Mouse (Mus musculus): ENCODE measurements at regions not wholly inside any gene's neighbourhood (a gene's known extent, or its start where the extent isn't known, plus 50 kb on each side); places are given as distances from the start of the nearest gene placed in this dataset.

DNA sequence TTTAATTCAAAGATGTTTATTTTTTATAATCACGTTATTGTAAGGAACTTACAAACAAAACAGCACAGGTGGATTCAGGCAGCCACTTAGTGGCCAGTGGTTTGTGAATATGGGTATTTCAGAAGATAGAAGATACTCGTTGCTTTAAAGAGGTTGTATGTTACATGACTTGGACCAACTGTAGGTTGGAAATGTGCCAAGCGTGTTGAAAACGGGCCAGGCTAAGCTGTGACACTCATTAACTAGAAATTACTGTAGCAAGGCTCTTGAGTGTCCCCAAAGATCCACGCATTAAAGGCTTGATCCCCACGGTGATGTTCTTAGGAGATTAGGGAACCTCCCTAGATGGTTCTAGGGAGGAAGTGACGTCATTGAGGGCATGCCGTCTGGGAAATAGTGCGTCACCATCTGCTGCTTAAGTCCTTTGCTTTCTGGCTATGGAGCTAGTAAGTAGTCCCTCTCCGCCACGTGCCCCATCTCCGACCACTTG lies 196.1 kb upstream of the 4930535I16Rik start:
- in situ Hi-C loops (cut with MboI; ENCODE audit: unreplicated experiment in 2 of 2): no loop called here

DNA sequence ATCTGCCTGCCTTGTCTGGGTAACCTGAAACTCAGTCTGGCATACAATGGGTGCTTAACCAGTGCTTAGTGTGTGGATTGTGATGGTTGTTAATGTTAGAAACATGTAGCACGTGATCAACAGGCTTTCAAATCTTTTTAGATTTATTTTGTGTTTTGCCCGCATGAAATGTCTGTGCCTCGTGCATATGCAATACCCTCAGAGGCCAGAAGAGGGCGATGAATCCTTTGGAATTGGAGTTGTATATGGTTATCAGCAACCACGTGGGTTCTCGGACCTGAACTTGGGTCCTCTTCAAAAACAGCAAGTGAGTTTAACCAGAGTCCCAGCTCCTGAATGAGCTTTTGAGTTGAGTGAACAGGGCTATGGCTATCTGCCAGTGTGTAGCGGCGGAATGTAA lies 192.9 kb upstream of the 4930535I16Rik start:
- in situ Hi-C loops (cut with MboI; ENCODE audit: unreplicated experiment in 2 of 2): no loop called here

DNA sequence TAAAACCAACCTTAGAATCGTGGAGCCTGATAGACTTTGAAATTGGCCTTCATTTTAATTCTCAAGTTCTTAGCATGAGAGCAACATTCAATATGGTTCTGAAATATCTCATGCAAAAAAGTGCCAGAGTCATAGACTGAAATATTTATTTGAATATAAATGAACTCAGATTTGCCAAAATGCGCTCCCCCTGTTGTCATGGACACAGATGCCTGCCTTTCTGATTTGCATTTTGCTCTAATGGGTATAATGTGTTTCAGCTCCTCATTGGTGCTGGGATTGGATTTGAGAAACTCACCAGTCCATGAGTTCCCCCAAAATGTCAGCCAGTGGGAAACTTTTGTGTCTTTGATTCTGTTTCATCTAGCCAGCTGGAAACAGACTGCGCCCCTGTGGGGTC lies 191.5 kb upstream of the 4930535I16Rik start:
- in situ Hi-C loops (cut with MboI; ENCODE audit: unreplicated experiment in 2 of 2): no loop called here

DNA sequence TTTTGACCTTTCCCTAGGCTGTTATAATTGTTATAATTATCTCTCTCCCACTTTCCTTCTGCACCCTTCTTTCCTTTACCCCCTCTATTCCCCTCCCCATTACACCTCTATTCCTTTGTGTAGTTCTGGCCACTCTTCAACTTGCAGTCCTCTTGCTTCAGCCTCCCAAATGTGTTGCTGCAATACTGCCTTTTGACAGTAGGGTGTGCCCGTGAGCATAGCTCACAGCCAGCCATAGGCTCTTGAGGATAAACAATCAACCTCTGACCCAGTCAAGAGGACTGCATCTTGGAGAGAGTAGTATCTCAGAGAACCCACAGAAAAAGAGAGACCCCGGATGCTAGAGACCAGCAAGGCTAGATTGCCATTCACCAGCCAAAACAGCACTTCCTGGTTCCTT lies 184.9 kb upstream of the 4930535I16Rik start:
- in situ Hi-C loops (cut with MboI; ENCODE audit: unreplicated experiment in 2 of 2): no loop called here

DNA sequence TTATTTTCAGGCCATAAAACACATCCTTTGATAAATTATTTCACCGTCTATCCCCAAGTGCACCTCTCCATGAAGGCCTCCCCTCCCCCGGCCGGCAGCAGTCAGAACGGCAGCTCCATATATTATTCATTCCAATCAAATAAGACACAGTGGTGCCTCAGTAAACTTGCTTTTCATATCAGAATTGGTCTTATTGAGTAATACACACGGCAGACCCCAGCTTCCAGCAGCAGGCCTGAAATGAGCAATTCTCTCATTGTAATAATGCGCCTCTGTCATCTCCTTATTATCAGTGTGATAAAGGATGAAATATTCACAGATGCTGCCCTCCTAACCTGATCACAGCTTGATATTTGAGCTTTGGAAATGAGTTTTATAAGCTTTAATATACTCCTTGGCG lies 169.0 kb upstream of the 4930535I16Rik start:
- in situ Hi-C loops (cut with MboI; ENCODE audit: unreplicated experiment in 2 of 2): no loop called here

DNA sequence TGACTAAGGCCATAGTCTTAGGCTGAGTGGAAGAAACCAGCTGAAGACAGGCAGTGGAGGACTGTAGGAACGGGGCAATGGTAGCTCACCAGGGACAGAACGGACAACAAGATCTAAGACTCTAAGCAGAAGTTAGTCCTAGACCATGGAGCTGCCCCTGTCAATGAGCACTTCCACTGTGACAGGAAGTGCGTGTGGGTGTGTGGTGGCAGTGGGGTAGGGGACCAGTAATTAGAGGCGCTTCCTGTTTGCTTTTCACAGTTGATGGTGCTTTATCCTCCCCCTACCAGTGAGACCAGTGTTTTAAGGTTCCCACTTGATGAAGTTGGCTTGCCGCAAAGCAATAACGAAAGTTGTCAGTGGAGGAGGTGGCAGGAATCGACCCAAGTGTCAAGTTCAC lies 168.4 kb upstream of the 4930535I16Rik start:
- in situ Hi-C loops (cut with MboI; ENCODE audit: unreplicated experiment in 2 of 2): no loop called here

DNA sequence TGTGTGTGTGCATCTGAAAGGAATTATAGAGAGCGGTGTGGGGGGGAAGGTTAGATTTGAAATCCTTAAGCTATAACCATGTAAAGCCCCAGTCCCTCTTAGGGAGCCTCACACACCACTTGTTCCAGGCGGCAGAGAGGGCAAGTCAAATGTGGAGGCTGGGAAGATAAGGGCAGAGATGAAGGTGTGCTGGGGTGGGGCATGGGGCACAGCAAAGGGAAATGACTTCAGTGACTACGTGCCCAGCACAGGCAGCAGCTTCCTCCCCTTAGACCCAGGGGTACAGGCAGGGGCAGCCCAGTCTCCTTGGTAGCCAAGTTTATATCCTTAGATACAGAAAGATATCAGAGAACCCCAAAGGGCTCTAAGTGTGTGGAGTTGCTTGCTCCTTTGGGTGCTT lies 161.8 kb upstream of the 4930535I16Rik start:
- in situ Hi-C loops (cut with MboI; ENCODE audit: unreplicated experiment in 2 of 2): no loop called here

DNA sequence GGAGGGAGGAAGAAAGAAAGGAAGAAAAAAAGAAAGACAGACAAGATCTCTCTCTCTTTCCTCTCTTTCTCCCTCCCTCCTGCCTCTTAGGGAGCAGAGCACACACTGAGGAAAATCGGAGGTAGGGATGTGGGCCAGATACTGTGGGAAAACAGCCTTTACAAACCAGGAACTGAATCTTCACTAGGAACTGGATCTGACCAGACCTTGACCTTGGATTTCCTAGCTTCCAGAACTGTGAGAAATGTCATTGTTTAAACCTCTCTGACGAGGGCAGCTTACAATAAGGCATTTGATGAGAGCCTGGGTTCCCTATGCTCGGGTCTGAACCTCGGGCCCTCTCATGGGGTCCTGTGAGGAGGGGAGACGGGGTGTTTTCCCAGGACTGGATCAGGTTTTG lies 157.7 kb upstream of the 4930535I16Rik start:
- in situ Hi-C loops (cut with MboI; ENCODE audit: unreplicated experiment in 2 of 2): no loop called here

DNA sequence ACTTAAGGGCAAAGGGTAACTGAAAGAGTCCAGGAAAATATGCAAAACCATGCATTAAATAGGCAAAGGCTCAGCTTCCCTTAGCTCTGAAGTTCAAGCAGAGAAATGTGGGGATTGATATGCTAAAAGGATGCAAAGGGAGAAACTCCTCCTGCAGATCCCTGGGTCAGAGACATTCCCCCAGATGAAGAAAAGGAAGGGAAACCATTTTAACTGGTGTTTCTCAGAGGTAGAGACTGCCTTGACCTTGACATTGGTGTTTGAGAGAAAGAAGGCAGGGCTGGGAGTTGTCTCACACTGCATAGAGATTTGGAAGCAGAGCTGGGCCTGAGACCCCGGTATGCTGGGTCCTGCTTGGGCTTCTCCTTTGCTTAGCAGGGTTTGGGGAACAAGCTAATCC lies 155.8 kb upstream of the 4930535I16Rik start:
- in situ Hi-C loops (cut with MboI; ENCODE audit: unreplicated experiment in 2 of 2): no loop called here

DNA sequence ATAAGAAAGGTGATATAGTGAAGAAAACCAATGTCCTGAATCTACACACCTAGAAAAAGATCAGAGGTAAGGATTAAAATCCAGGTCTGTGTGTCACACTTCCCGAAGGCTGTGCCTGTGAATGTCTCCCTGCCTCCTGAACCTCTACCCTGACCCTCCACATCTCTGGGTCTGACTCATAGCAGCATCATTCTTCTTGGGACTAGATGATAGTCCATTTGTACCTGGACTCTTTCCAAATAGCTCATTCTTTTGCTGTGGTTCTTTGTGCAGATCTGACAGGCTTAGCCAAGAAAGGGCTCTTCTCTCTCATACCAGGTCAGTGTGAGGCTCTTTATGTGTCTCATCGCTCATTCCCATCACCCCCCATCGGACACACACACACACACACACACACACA lies 146.8 kb upstream of the 4930535I16Rik start:
- in situ Hi-C loops (cut with MboI; ENCODE audit: unreplicated experiment in 2 of 2): no loop called here

DNA sequence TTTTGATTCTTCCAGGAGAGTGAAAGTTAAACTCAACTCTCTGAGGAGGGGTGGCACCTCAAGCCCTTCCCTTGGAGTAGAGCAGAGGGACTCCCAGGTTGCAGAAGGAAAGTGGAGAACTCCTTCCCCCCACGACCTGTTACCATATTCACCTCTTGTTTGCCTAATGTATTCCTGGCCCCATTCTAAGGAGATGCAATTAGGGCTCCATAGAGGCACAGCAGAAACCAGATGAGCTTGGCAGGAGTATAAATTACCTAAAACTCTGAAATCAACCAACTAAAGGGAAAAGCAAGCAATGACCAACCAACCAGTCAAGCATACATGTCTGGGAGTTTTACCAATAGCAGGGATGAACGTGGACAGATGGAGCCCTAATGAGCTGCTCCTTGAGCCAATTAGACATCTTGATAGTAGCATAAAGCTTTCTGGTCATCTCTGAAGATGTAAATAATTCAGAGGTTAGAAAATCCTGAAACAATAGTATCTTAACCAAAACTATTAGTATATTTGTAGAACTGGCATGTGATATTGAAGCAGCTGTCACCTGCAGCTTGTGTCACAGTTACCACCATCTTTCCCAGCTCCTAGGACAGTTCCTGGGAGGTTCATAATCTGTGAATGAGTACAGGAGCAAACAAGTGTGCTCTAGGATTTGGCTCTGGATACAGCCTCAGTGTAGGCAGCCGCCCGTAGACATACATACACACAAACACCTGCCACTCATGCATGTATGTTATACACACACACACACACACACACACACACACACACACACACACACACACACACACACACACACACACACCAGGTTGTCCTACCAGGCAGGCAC lies 145.7 kb upstream of the 4930535I16Rik start:
- in situ Hi-C loops (cut with MboI; ENCODE audit: unreplicated experiment in 2 of 2): no loop called here

DNA sequence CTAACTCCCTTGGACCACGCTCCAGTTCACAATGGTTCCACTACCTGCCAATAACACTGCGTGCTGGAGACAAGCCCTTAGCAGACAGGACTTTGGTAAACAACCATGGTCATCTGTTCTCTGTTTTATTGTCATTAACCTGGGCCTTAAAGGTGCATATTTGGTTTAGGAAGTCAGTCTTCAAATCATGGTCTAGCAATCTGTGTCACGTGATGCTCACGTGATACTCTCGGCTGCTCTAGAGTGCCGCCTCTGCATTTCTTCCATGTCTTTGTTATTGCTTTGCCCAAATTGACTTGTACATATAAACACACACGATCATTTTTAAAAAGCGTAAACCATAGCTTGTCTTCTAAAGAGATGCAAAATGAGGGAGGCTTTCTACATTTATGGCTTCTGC lies 139.8 kb upstream of the 4930535I16Rik start:
- in situ Hi-C loops (cut with MboI; ENCODE audit: unreplicated experiment in 2 of 2): no loop called here

DNA sequence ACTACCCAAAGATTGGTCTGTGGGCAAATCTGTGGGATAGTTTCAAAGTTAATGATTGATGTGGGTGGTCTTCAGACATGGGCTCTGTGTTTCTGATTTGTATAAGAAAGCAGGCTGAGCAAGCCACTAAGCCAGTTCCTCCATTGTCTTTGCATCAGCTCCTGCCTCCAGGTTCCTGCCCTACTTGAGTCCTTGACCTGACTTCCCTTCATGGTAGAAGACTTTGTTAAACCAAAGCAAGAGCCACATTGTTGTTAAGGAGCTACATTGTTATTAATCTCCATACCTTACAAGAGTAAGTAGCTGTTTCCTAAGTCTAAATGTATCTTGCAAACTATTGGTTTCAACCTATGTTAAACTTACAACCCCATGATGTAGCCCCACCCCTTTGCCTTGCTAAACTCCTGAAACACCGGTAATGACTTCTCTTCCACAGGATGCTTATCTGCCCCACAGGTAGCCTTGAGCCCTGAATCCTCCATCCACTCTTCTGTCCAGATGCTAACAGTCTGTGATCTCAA lies 136.5 kb upstream of the 4930535I16Rik start:
- in situ Hi-C loops (cut with MboI; ENCODE audit: unreplicated experiment in 2 of 2): no loop called here

DNA sequence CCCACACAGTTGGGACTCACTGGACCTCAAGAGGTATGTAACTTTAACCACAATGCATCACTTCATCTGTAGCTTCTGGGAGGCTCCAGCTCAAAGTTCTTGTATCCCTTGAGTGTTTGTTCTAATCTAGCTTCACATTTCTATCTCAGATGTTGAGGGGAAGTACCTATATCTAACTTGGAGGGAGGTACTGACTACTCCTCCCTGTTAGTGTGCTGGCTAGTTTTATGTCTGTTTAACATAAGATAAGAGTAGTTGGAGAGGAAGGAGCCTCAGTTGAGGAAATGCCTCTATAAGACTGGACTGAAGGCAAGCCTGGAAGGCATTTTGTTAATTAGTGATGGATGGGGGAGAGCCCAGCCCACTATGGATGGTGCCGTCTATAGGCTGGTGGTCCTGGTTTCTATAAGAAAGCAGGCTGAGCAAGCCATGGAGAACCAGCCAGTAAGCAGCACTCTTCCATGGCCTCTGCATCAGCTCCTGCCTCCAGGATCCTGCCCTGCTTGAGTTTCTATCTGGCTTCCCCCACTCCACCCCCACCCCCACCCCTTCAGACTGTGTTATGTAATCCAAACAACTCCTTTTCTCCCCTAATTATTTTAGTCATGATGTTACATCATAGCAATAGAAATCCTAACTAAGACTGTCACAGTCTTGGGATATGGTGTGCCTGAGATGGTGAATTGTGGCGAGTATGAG lies 135.7 kb upstream of the 4930535I16Rik start:
- in situ Hi-C loops (cut with MboI; ENCODE audit: unreplicated experiment in 2 of 2): no loop called here

DNA sequence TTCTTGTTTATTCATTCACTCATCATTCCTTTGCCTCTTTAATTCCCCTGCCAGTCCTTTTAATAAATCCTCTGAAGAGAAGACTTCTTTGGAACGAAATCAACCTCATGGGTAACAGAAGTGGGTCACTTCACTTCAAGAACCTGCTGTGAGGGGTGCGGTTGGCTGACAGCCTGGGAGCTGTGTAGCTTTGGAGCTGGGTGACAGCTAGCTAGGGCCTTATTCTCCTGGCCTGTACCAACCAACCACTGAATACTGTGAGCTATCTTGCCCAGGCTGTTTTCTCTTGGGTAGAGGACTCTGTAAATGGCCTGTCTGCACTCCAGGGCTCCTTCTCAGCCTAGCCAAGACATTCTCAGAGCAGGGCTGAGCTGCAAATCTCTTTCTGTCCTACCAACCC lies 134.6 kb upstream of the 4930535I16Rik start:
- in situ Hi-C loops (cut with MboI; ENCODE audit: unreplicated experiment in 2 of 2): no loop called here

DNA sequence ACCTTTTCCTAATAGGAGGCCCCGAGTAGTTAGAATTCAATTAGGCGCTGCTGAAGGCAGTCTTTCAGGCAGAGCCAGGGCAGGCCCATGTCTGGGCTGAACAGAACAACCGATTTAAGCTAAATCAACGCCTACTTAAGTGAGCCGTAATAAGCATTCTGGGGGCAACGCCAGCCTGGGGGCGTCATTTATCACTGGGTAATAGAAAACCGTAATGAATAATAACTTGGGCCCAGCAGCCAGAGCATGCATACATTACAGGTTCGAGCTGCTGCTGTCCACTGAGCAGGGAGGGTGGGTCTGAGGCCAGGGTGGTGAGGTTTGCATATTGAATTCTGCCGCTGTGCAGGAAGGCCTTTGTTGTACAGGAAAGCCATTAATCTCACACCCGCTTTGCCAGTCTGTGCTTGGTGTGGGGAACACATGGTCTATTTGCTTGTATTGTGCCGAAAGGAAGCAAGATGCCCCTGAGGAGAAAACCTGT lies 130.6 kb upstream of the 4930535I16Rik start:
- in situ Hi-C loops (cut with MboI; ENCODE audit: unreplicated experiment in 2 of 2): no loop called here

DNA sequence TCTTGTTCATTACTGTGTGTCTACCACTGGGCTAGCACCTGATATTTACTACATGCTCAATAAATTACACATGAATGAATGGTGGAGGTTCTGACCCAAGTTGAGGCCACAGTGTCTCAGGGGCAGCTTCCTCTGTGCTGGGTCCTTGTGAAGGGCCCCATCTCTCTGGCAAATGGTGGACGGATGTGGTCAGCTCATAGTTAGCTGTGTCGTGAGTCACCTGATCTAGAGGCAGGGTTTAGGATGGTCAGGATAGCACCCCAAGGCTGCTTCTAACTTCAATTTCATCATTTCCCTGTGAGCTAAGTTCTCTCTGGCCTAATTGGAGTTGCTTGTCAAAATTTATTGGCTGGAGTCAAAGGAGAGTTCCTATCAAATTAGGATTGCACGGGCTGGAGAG lies 130.1 kb upstream of the 4930535I16Rik start:
- in situ Hi-C loops (cut with MboI; ENCODE audit: unreplicated experiment in 2 of 2): no loop called here

DNA sequence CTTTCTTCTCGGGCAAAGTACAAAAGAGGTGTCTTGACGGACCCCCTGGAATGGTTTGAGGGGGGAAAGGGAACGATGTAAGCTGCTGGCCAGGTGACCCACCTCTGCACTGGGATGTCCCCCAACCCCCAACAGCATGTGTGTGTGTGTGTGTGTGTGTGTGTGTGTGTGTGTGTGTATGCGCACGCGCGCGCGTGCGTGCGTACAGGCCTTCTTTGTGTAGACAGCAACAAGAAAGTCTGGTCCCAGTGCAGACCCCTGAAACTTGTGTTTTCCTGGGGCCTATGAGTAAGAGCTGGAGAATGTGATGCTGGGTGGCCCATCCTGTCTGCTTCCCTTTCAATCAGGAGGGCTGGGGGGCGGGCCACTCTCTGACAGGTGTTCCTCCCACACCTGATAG lies 118.7 kb upstream of the 4930535I16Rik start:
- in situ Hi-C loops (cut with MboI; ENCODE audit: unreplicated experiment in 2 of 2): no loop called here

DNA sequence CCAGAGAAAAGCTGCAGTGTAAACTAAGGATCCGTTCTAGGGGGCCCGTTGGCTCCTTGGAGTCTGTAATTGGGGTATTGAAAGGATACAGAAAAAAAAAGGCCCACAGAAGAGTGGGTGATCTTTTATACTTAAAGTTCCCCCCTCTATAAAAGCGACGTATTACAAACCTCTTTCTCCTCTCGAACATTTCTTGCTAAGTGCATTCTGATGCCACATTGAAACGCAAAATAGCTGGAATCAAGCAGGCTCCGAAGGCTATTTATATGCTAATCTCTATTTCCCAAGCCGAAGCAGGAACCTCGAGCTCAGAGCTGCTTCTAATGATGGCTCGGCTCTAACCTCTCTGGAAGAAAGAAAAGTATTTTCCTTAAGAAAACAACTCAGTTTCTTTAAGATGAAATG lies 117.8 kb upstream of the 4930535I16Rik start:
- in situ Hi-C loops (cut with MboI; ENCODE audit: unreplicated experiment in 2 of 2): no loop called here

DNA sequence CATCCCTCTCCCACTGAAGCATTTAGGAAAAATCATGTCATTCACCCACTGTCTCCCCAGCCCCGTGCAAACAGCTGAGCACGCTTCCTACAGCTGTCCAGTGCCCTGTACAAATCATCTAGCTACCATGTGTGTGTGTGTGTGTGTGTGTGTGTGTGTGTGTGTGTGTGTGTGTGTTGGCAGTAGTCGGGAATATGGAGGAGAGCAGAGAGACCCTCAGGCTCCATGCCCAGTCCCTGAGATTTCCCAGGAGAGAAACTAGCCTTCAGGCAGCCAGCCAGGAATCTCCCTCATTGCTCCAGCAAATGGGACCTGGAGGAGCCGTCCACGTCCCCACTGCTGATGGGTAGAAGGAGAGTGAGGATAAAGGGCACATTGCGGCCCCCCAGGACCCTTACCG lies 117.4 kb upstream of the 4930535I16Rik start:
- in situ Hi-C loops (cut with MboI; ENCODE audit: unreplicated experiment in 2 of 2): no loop called here

DNA sequence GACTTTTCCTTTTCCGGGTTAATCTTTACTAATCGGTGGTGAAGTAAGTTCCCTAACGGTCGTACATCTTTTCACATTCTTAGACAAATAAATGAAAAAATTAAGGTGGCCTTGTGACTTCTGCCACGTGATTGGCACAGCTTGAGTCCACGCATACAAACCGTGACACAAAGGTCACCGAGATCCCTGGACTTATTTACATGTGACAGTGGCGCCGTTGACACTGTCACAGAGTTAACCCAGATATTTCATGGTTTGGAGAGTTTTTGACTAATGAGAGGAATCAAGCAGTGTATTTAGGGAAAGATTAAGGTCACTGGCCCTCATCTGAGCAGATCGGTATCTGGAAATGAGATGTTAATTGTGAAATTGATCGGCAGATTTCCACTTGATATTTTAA lies 110.2 kb upstream of the 4930535I16Rik start:
- in situ Hi-C loops (cut with MboI; ENCODE audit: unreplicated experiment in 2 of 2): no loop called here

DNA sequence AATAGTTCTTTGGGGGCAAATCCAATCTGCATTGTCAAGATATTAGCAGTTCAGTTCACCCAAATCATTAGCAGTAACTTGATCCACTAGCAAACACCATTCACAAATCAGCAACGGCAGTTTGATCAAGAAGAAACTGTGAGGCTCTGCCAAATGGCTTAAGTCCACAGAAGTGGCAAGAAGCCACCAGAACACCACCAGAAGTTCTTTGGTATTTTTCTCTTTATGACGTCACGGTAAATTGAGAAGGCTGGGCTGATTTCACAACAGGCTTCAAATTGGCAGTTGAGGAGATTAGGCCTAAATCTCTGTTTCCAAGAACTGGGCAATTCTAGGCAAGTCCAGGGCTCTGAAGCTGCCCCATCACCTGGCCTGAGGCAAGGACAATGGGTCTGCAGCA lies 98.6 kb upstream of the 4930535I16Rik start:
- in situ Hi-C loops (cut with MboI; ENCODE audit: unreplicated experiment in 2 of 2): no loop called here
